Mouse (Mus musculus) liver, adult 2 months (tissue): ENCODE data around the gene Slc47a1.

Experiments
- CTCF ChIP-seq: fragments of 200-500 bp; IDR thresholded peaks from 2 replicates; pipeline ENCODE4 v1.5.1; 2011; ENCODE audit warnings: low read depth, low read length, control low read depth
- POLR2A ChIP-seq: fragments of 200-500 bp; IDR thresholded peaks from 2 replicates; pipeline ENCODE4 v1.6.1; 2011; ENCODE audit warnings: low read length, control low read depth; ENCODE audit not compliant: insufficient read depth; ENCODE audit errors: extremely low read depth

- TF ChIP-seq CTCF (no peak), POLR2A (no peak)
These were observed 41.1 kb upstream of the Slc47a1 start for GRCm38 (mm10) chr11:61419253-61419652.
